Mouse (Mus musculus) ovary, adult 2 months (tissue): ENCODE measurements around the gene Ly6g6c. TPM values are rescaled to one million over a fixed set of nuclear protein-coding genes. Genes with fewer than 3 reads are reported as not detected.

Experiments
- polyA plus RNA-seq: library from polyadenylated mRNA; depleted of rRNA; stranded (reverse); fragments of >200 nt; gene quantifications from 2 replicates; pipeline ENCODE4 v1.2.3, GENCODE M21; 2012; rRNA removed

The Ly6g6c gene
- polyA plus RNA-seq, 1 experiment, result not detected

Other genes with a start within 250 kb of the Ly6g6c start
- gene Stk19, start 228.4 kb upstream of the Ly6g6c start, polyA plus RNA-seq, result 56.5 and 60.0 TPM in 2 replicates
- 45.2 and 55.1 TPM in 2 replicates for gene Dxo, start 228.4 kb upstream of the Ly6g6c start, polyA plus RNA-seq
- 114 and 120 TPM in 2 replicates for gene Skiv2l, start 215.2 kb upstream of the Ly6g6c start, polyA plus RNA-seq
- gene Nelfe, start 215.0 kb upstream of the Ly6g6c start, polyA plus RNA-seq, result 24.5 and 28.4 TPM in 2 replicates
- gene Cfb, start 202.9 kb upstream of the Ly6g6c start, polyA plus RNA-seq, result 16.7 and 26.4 TPM in 2 replicates
- 31.4 and 37.2 TPM in 2 replicates for gene Zbtb12, start 185.9 kb upstream of the Ly6g6c start, polyA plus RNA-seq
- gene Gm20547, start 183.3 kb upstream of the Ly6g6c start, polyA plus RNA-seq, result 0.06 TPM in 1 of 2 replicates, not detected in the other
- gene C2, start 167.1 kb upstream of the Ly6g6c start, polyA plus RNA-seq, result 44.6 and 48.4 TPM in 2 replicates
- gene Ehmt2, start 166.9 kb upstream of the Ly6g6c start, polyA plus RNA-seq, result 397 and 463 TPM in 2 replicates
- 10.4 and 10.5 TPM in 2 replicates for gene Slc44a4, start 150.9 kb upstream of the Ly6g6c start, polyA plus RNA-seq
- 41.7 and 43.1 TPM in 2 replicates for gene Neu1, start 134.1 kb upstream of the Ly6g6c start, polyA plus RNA-seq
- gene Hspa1b, start 106.2 kb upstream of the Ly6g6c start, polyA plus RNA-seq, result 132 and 153 TPM in 2 replicates
- gene Gm20481, start 95.5 kb upstream of the Ly6g6c start, polyA plus RNA-seq, result 1.1 TPM in 1 of 2 replicates, not detected in the other
- gene Hspa1a, start 93.2 kb upstream of the Ly6g6c start, polyA plus RNA-seq, result 71.2 and 74.4 TPM in 2 replicates
- gene Hspa1l, start 92.7 kb upstream of the Ly6g6c start, polyA plus RNA-seq, result 0.28 and 0.47 TPM in 2 replicates
- gene Lsm2, start 83.5 kb upstream of the Ly6g6c start, polyA plus RNA-seq, result 107 and 128 TPM in 2 replicates
- 349 and 387 TPM in 2 replicates for gene Vars, start 64.4 kb upstream of the Ly6g6c start, polyA plus RNA-seq
- 1.6 and 1.7 TPM in 2 replicates for gene Vwa7, start 48.8 kb upstream of the Ly6g6c start, polyA plus RNA-seq
- 2.2 and 3.1 TPM in 2 replicates for gene Sapcd1, start 37.4 kb upstream of the Ly6g6c start, polyA plus RNA-seq
- gene Msh5, start 18.6 kb upstream of the Ly6g6c start, polyA plus RNA-seq, result 2.8 and 3.2 TPM in 2 replicates
- 134 and 150 TPM in 2 replicates for gene Clic1, start 15.4 kb upstream of the Ly6g6c start, polyA plus RNA-seq
- 113 and 116 TPM in 2 replicates for gene Ddah2, start 6.4 kb upstream of the Ly6g6c start, polyA plus RNA-seq
- 0.25 and 0.36 TPM in 2 replicates for gene Mpig6b, start 796 bp downstream of the Ly6g6c start, polyA plus RNA-seq
- gene Ly6g6e, start 11.5 kb downstream of the Ly6g6c start, polyA plus RNA-seq, result 13.7 and 17.0 TPM in 2 replicates
- gene Ly6g6d, start 12.7 kb downstream of the Ly6g6c start, polyA plus RNA-seq, result 7.4 and 8.5 TPM in 2 replicates
- not detected in 2 replicates for gene Ly6g6f, start 20.2 kb downstream of the Ly6g6c start, polyA plus RNA-seq
- 223 and 260 TPM in 2 replicates for gene Abhd16a, start 23.9 kb downstream of the Ly6g6c start, polyA plus RNA-seq
- gene Ly6g5c, start 42.9 kb downstream of the Ly6g6c start, polyA plus RNA-seq, result not detected in 2 replicates
- gene Ly6g5b, start 50.0 kb downstream of the Ly6g6c start, polyA plus RNA-seq, result 1.5 and 2.3 TPM in 2 replicates
- gene Gpank1, start 56.1 kb downstream of the Ly6g6c start, polyA plus RNA-seq, result 17.4 and 20.2 TPM in 2 replicates
- 246 and 449 TPM in 2 replicates for gene Csnk2b, start 56.7 kb downstream of the Ly6g6c start, polyA plus RNA-seq
- 7.9 and 13.4 TPM in 2 replicates for gene D17H6S53E, start 61.0 kb downstream of the Ly6g6c start, polyA plus RNA-seq
- gene Apom, start 66.7 kb downstream of the Ly6g6c start, polyA plus RNA-seq, result 0.16 and 0.37 TPM in 2 replicates
- gene Bag6, start 69.8 kb downstream of the Ly6g6c start, polyA plus RNA-seq, result 379 and 401 TPM in 2 replicates
- gene Prrc2a, start 99.5 kb downstream of the Ly6g6c start, polyA plus RNA-seq, result 592 and 637 TPM in 2 replicates
- 1.4 and 1.9 TPM in 2 replicates for gene Aif1, start 110.7 kb downstream of the Ly6g6c start, polyA plus RNA-seq
- 15.6 and 19.9 TPM in 2 replicates for gene Lst1, start 123.1 kb downstream of the Ly6g6c start, polyA plus RNA-seq
- gene Ltb, start 129.1 kb downstream of the Ly6g6c start, polyA plus RNA-seq, result 4.6 and 6.7 TPM in 2 replicates
- 0.62 and 0.77 TPM in 2 replicates for gene Tnf, start 136.6 kb downstream of the Ly6g6c start, polyA plus RNA-seq
- 0.16 and 0.36 TPM in 2 replicates for gene Lta, start 140.0 kb downstream of the Ly6g6c start, polyA plus RNA-seq
- gene Gm16181, start 155.4 kb downstream of the Ly6g6c start, polyA plus RNA-seq, result not detected in 2 replicates
- 6.9 and 13.4 TPM in 2 replicates for gene Atp6v1g2, start 168.3 kb downstream of the Ly6g6c start, polyA plus RNA-seq
- 42.9 and 64.2 TPM in 2 replicates for gene Nfkbil1, start 170.4 kb downstream of the Ly6g6c start, polyA plus RNA-seq
- gene Ddx39b, start 176.4 kb downstream of the Ly6g6c start, polyA plus RNA-seq, result 360 and 468 TPM in 2 replicates
- 422 and 558 TPM in 2 replicates for gene H2-D1, start 197.3 kb downstream of the Ly6g6c start, polyA plus RNA-seq